Mouse (Mus musculus): ENCODE results near the gene Slc10a7.

Slc10a7 gene

DNA sequence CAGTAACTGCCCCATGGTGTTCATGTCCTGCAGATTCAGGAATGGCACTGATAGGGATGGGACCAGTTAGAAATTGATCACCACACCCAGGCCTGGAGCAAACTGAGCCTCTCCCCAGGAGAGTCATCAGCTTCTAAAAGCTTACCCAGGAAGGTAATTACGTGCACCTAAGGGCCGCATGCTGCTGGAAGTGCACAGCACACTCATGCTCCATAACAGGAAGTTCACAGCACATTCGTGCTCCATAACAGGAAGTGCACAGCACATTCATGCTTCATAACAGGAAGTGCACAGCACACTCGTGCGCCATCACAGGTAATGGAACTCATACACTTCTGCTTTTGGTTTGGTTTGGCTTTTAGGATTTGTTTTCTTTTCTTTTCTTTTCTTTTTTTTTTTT is 114.8 kb downstream of the Slc10a7 start:
- in situ Hi-C loops (cut with MseI, MboI) = no loop called here

DNA sequence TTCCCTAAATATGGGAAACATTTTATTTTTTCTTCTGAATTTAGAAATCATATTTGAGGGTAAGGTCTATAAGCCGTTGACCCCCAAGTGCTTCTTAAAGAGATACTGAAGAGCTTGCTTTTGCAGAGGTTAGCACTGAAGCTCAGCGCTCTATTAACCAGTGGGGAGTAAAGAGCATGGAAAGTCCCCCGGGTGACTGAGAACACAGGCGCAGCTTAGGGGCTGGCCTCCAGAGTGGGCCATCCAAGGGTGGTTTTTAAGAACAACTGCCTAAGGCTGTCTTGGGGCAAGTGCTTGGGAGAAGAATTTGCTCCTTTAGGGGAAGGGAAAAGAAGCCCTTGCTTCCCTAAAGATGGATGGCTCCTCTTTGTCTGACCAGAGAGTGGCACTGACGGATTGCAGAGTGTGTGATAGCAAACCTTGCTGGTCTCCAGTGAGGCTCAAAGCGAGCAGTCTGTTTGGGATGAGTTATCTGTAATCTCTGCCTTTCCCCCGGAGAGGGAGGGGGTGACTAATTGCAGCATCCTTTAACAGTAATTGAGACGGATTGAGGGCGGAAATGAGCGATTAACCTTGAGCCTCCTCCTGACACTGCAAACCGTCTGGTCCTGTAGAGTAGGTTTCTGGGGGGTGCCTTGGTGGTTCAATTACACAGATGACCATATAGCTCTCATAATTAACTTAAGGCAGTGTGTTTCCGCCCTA is 115.7 kb downstream of the Slc10a7 start:
- in situ Hi-C loops (cut with MseI, MboI) = no loop called here

DNA sequence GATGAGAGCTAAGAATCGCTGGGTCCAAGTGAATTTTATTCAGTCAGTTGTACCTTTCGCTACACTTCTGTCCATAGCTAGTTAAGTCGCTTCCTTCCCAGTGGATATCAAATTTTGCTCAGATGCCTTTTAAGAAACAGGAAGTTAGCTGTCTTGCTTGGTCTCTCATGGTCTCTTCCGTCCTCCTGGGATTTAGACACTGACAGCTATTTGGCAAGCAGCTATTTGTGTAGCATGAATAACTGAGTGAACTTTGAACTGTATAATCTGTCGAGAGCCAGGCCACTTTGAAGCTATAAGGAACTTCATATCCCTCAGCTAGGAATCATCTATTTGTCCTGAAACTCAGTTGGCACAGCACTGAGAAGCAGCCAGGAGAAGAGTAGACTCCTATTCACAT is 117.5 kb downstream of the Slc10a7 start:
- in situ Hi-C loops (cut with MseI, MboI) = no loop called here

DNA sequence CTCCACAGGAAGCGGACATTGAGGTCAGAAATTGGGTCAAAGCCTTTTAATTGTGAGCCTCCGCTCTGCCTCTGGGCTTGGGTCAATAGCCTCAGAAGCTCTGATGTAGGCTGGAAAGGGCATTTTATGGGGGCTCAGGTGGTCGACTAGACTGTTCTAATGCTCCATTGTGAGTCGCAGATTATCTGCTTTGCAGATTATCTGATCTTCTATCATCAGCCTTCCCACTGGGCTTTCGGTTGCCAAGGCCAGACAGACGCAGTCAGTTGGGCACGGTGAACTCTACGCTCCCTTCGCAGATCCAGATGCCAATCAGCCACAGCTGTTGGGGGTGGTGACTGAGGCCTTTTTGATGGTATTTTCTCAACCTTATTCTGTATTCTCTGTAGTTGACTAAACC is 118.6 kb downstream of the Slc10a7 start:
- in situ Hi-C loops (cut with MseI, MboI) = no loop called here

DNA sequence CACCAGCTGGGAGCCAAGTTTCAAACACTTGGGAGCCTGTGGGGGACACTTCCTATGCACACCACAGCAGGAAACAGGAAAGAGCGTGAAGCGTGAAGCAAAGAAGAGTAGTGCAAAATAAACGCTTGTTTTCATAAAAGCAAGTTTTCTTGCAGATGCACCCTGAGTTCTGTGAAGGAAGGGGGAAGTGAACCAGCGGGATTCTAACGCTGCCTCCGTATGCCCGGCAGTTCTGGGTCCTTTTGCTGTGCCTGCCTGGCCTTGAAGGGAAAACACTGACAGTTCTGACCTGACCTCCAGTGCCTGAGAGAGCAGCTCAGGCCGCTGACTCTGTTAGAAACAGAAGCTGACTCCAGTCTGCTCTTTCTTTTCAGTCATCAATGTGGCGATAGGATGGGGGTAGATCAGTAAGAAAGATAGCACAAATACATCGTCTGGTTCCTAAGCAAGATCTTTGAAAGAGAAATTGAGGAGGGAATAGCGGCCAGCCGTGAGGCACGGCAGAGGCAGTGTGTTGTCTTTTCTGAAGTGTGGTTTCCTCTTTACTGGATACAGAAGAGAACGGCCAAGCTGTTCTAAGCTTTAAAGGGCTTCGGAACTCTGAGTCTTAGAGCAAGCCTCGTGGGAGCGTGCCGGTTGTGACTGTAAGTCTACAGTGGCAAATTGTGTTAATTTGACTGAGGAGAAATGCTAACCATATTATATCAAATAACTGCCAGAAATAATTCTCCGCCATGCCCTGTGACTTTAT is 121.4 kb downstream of the Slc10a7 start:
- in situ Hi-C loops (cut with MseI, MboI) = no loop called here

DNA sequence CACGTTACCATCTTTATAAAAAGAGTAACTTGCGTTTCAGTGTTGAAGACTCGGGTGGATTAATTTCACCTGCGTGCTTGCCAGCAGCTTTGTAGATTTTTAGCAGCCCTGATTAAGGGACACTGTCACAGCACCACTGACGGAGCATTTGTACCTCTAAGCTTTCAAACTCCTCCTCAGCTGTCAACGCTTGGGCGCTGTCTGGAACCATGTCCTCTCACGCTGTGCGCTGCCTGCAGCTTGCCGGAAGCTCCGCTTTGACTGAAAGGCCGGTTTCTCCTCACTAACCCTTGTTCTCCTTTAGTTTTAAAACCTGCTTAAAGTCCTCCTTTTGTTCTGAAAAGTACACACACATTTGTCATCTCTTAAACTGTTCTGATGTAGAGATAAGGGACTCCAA is 123.9 kb downstream of the Slc10a7 start:
- in situ Hi-C loops (cut with MseI, MboI) = no loop called here

DNA sequence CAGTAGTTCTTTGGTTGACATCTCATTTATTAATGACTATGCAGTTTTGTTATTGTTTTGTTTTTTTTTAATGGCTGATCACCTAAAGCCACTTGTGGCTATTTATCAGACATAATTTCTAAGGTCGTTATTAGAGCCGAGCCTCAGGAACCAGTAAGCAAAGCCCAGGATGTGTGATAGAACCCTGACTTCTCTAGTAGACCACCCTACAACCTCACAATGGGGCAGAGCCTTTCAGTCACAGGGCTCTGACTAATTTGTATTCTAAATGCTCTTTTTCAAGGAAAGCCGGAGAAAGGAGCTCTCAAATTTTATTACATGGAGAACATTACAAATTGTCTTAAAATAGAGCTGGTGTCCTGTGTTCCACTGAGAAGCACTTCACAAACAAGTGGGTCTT is 124.9 kb downstream of the Slc10a7 start:
- in situ Hi-C loops (cut with MseI, MboI) = no loop called here

DNA sequence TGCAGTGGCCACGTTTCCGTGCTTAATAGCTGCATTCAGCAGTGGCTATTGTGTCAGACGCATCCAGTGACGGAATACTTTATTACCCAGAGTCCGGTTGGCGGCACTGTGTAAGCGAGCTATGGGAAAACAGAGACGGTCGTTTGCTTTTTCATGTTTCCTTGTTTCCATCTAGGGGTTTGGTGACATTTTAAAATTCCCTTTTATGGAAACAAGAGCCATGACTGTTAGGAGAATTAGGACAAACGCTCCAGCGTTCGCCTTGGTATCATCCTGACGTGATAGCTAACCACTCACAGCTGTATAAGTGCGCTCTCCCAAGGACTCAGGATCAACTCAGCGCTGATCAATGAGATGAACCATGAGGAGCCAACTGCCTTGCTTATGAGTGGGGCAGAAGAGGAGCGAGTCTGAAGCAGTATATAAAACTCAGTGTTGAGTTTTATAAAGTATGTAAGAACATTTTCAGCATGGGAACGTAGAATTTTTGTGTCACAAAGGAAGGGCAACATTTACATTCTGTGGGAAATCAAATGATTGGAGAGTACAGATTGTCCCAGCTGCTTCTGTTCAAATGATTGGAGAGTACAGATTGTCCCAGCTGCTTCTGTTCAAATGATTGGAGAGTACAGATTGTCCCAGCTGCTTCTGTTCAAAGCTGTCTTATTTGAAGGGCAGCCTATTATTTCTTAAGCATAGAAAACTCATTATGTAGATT is 125.5 kb downstream of the Slc10a7 start:
- in situ Hi-C loops (cut with MseI, MboI) = no loop called here

DNA sequence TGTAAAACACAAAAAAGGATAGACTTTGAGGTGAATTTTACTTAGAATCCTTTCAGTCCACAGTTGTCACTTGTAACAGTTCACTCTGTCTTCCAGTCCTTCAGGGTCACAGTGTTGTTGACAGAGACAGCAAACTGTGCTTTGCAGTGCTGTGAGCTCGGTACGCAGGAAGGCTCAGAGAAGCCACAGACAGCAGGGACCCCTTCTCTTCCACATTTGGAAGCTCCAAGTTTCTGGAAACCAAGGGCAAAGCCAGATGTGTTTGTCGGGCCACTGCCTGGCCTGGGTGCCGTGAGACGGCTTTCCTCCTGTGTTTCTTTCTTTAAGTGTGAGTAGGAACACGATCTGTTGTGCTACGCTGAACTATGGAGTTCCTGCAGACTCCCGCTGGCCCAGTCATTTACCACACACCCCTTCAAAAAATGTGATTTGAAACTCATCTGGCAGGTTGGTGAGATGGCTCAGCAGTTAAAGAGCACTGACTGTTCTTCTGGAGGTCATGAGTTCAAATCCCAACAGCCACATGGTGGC is 126.2 kb downstream of the Slc10a7 start:
- in situ Hi-C loops (cut with MseI, MboI) = no loop called here

DNA sequence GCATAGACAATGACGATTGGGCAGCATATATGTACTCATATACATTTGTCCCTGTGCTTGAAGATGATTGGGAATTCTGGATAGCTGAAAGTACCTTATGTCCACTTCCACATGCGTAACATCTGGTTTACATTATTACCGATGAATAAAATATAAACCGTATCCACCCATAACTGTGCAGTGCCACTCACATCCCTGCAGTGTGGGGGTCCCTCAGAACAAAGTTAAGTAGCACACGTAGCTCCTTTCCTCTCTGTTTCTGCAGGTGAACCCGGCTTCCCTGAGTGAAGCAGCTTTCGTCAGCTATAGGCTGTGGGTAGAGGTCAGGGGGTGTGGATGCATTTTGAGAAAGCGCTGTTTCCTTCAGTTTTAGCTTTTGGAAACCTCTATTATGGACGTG is 132.8 kb downstream of the Slc10a7 start:
- in situ Hi-C loops (cut with MseI, MboI) = no loop called here

DNA sequence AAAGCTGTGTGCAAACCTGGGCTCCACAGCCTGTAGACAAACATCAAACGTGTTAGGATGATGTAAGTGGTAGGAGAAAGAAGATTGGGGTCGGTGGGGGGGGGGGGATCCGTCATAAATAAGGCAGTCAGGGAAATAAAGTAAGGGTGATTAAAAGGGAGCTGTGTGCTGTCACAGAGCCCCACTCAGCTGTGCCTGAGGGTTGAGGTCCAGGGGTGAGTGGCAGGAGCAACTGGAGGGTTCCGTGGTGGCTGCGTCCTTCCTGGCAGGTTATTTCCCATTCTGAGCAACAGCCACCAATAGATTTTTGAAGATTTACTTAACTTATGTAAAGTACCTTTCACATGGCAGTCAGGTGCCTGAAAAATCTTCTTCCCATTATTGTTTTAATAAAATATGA is 133.2 kb downstream of the Slc10a7 start:
- in situ Hi-C loops (cut with MseI, MboI) = no loop called here

DNA sequence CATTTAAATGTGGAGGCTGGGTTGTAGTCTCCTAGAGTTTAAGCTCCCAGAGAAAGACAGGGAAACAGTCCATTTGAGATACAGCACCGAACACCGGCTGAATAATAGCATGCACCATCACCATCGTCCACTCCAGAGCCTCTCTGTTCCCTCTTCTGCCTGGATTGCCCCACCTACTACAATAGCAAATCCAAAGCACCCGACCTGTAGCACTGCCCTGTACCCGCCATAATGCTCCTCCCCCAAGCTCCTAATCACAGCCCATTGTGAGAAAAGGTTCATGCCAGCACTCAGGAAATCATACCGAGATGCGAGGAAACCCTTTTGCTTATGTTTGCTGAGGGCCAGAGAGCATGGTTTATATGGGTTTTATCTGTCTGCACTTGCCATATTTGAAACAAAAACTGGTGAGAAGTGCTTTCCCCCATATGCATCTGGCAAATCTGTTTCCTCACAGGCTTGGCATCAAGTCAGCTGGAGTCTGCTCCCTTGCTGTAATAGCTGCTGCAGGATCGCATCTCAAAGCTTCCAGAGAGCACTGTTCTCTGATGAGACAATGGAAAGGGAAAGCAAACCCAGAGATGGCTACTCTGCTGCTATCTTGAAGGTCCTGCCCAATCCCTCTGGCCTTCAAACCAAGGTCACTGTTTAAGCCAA is 138.0 kb downstream of the Slc10a7 start:
- in situ Hi-C loops (cut with MseI, MboI) = no loop called here

DNA sequence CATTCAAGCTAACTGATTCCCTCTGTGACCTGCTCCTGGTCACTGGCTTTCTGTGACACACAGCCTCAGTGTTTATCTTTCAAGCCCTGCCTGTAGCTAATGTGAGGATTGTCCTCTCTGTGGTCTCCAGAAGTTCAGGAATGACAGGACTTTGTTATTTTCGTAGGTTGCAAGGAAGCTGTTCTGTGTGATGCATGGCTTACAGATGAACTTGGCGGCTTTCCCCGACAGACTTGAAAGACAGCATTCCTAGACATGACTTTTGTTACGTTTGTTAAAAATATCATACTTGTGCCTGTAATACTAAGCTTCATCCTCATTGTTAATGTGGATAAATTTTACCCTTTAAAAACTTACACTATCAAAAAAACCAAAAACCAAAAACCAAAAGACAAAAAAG is 138.7 kb downstream of the Slc10a7 start:
- in situ Hi-C loops (cut with MseI, MboI) = no loop called here

DNA sequence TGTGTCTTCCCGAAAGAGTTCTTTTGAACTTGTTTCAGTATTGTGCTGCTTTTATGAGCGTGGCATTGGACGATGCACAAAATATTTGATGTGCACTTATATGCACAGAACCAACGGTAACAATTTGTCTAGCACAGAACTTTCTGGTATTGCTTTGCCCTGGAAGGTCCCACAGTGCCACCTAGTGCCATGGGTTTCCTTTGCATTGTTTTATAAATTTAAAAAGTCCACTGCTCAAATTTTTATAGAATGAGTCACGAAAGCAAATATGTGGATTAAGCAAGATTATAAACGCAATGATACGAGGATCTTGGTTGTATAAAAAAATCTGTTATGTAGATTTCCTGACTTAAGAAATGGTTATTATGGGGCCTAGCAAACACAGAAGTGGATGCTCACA is 139.8 kb downstream of the Slc10a7 start:
- in situ Hi-C loops (cut with MseI, MboI) = no loop called here

DNA sequence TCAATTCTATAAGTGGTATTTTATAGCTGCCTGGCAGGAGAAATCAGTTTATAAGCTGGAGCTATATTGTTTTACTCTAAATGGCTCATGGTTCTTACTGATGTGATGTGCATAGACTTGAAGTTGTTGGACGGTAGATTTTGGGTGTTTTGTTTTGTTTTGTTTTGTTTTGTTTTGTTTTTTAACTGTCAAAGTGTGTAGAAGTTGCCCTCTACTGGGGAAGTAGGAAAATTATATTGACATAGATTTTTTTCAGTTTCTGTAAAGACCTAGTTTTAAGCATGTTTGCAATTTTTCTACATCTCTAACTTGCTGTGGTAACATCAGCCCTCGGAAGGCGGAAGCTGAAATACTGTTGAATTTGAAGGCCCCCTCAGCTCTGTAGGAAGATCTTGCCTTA is 142.5 kb downstream of the Slc10a7 start:
- in situ Hi-C loops (cut with MseI, MboI) = loop anchor here (25.0 kb wide), 1 partner anchor 414 kb away; no protein-coding TSS in a partner anchor

DNA sequence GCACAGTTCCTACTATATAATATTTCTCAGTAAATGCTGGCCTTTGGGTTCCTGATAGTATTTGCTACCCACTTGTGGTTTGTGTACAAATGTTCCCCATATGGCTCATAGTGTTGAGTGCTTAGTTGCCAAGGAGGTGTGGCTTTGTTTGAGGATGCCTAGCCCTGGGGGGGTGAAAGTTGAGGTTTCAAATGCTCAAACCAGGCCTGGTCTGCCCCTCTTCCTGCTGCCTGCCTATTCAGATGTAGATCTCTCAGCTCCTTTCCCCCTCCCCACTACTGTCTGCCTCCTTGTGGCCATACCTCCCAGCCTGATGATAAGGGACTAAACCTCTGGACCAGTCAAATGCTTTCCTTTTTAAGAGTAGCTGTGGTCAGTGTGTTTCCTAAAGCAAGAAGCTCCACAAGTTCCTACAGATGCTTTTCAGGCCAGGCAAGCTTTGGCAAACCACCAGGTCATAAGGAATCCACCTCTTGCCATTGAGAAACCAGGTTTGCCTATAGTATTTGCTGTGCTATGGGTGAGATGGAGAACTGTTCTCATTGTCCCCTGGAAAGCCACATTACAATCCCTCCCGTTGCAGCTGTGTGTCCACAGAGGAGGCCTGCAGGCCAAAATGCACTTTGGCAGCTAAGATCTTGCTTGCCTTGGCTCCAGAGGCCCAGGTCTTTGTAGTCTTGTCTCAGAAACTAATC is 146.4 kb downstream of the Slc10a7 start:
- in situ Hi-C loops (cut with MseI, MboI) = loop anchor here (25.0 kb wide), 1 partner anchor 418 kb away; no protein-coding TSS in a partner anchor

DNA sequence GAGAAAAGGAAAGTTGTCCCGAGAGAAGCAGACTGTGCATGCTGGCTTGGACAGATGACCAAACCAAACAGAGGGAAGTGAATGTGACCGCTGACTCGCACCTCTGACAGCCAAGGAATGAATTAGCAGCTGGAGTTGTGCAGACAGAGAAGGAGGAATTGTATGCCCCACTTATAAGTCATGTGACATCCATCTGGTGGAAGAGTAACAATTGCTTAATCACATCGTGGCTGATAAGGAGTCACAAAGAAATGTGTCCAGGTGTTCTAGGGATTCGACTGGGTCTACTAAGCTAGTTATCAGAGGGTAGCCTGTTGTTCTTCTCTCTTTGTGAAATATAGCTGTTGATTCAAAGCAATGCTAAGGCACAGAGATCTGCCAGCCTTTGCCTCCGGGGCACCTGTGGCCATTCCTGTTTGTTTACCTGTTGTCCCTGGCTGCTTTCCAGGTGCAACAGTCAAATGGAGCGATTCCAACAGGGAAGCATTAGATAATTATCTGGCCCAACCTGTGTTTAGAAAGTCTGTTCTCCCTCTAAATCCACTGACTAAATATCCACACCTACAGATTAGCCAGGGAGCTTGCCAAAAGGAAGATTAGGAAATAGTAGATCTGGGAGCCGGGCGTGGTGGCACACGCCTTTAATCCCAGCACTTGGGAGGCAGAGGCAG is 147.7 kb downstream of the Slc10a7 start:
- in situ Hi-C loops (cut with MseI, MboI) = loop anchor here (25.0 kb wide), 1 partner anchor 420 kb away; no protein-coding TSS in a partner anchor

DNA sequence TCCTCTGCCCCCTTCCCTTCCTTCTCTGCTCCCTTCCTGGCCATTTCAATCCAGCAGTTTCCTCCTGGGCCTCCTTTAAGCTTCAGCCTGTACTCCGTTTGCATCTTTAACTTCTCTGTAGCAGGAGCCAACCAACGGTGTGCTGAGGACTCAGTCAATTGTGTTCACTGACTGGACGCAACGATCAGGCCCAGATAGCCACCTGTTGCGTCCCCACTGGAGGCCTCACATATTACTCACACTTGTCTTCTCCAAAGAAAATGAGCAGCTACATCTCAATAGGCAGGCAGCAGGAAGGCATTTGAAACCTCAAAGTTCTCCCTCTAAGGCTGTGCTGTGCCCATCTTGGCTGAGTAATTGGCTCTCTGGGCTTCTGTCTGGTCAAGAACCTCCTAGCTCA is 149.0 kb downstream of the Slc10a7 start:
- in situ Hi-C loops (cut with MseI, MboI) = loop anchor here (25.0 kb wide), 1 partner anchor 421 kb away; no protein-coding TSS in a partner anchor

DNA sequence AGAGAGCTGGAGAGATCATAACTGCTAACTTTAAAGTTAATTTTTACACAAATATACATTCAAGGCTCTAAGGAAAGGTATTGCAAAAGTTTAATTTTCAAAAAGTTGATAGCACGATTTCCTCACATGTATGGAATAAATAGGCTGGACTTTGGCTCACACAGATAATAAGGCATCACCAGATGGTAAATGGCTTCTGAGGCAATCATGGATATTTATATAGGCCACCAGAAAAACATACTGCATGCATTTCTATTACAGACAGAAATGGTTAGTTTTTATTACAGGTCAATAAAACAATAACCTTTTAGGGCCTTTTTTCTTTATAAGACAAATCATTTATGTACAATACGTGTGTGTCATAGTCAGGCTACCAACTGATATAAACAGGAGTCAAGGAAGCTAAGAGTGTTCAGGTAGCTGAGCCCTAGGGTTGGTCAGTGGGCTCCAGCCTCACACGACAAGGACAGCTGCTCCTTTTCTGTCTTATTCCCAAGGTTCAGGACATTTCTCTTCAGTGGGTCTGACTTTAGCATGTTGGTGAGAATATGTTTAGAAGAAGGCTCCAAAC is 150.6 kb downstream of the Slc10a7 start:
- in situ Hi-C loops (cut with MseI, MboI) = loop anchor here (25.0 kb wide), 1 partner anchor 422 kb away; no protein-coding TSS in a partner anchor

Measured in mouse trophoblast stem cell (cell line).